Mouse (Mus musculus): ENCODE data around the gene Prmt8.

The Prmt8 gene

GRCm38 (mm10) chr6:127769275-127770156 is at the start of gene Prmt8:
Prmt8 (minus strand) TSS chr6:127769472.
- DNase-seq (ENCODE audit: low spot score in 2 of 2) = peak in 1 of 2 experiments; percentile 75

DNA sequence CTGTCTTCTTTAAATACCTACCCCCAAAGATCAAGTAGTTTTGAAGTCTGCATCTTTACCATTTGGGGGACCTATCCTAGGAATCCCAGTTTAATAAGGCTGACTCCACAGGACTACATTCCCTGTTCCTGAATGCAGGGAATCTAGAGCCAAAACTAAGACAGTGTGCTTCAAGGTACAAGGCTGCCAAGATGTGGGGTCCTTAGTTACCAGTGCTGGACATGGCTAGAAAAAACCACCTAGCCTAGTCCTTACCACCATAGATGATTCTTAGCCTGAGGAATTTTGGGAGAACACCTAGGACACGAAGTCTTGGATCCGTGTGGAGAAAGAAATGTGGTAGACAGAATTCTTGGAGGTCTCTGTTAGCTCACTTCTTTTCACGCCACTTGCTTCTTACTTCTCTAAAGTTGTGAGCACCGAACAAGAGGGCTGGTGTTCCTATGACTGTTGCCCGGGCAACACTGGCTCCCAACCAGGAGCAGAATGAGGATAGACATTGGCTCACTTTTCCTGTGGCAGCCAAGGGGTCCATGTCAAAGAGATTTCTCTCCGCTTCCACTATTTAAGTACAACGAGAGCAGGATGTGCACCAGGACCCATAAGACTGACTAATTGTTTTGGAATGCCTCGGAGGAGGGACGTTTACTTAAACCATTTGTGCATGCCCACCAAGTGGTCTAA is 33.9 kb upstream of the Prmt8 start:
- peak in 1 of 2 experiments; percentile 9 for DNase-seq (ENCODE audit: low spot score in 2 of 2)

DNA sequence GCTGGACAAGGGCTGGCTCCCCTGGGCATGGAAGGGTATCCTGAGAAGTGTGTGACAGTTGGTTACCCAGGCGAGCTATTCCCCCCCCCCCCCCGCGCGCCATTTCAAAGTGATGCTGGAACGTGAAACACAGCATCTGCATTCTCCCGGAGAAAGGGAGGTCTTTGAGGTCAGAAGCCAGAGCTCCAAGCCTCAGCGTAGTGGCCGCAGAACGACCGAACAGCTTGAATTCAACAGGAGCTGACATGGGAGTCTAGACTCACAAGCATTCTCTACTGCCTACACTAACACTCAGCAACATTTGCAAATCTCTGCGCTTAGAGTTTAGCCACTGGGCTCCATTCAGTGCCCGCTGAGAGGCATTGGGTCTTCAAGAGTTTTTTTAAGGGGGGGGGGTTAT is 32.9 kb upstream of the Prmt8 start:
- no peak for DNase-seq (ENCODE audit: low spot score in 2 of 2)

DNA sequence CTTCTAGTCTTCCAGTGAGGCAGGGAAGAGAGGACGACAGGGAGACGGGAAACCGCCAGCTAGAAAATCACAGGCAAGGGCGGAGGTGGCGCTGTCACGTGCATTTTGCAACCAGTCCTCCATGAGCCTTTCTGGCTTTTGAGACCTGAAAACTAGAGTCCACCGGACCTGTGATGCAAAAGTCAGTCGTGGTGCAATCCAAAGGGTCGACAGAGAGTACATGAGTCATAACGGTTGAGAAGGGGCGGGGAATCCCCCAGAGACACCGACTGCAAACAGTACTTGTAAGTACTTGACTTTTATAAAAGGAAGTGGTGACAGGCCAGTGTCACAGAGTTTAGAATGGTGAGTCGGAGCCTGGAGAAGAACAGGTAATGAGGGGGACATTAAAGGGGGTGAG is 20.8 kb upstream of the Prmt8 start:
- DNase-seq (ENCODE audit: low spot score in 2 of 2) = no peak

DNA sequence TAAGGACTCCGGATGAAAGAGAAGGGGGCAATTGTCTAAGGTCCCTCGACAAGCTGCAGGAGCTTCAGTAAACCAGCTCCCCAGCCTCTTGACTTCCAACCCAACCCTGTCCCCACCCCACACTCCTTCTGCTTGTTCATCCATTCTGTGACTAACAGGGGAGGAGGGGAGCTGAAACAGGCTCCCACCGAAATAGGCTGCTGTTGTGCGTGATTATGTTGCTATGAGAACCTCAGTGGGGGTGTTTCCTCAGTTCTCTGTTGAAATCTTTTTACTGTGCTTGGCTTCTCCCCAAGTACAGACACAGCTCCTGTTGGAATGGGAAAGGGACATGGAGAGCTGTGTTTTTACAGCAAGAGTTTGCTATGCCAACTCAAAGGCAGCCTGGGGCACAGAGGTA is 1.5 kb upstream of the Prmt8 start:
- DNase-seq (ENCODE audit: low spot score in 2 of 2) = peak; percentile 71 to 74

DNA sequence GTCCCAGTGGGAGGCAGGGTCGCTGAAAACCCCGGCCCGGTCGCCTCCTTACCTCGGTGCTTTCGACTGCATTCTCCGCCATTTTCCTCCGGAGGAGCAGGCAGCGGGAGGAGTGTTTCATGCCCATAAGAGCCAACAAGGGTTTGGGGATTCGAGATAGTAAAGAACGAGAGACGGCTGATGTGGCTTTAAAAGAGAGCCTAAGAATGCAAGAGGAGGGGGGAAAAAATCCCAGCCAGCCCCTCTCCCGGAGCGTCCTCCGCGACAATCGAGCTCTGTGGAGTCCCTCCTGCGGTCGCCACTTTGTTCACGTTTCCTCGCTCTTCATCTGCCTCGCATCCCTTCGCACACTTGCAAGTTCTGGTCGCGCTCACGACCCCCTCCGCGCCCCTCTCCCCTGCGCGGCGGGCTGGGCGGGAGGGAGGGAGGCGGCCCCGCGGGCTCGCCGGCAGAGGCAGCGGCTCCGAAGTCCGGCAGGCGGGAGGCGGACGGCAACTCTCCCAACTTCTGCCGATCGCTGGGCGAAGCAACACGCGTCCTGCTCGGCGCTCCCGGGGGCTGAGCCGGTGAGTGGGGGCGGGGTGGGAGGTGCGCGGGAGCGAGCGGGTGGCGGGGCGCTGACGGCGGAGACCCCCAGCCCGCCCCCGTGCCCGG is 524 bp downstream of the Prmt8 start:
- peak in 1 of 2 experiments; percentile 12 for DNase-seq (ENCODE audit: low spot score in 2 of 2)

DNA sequence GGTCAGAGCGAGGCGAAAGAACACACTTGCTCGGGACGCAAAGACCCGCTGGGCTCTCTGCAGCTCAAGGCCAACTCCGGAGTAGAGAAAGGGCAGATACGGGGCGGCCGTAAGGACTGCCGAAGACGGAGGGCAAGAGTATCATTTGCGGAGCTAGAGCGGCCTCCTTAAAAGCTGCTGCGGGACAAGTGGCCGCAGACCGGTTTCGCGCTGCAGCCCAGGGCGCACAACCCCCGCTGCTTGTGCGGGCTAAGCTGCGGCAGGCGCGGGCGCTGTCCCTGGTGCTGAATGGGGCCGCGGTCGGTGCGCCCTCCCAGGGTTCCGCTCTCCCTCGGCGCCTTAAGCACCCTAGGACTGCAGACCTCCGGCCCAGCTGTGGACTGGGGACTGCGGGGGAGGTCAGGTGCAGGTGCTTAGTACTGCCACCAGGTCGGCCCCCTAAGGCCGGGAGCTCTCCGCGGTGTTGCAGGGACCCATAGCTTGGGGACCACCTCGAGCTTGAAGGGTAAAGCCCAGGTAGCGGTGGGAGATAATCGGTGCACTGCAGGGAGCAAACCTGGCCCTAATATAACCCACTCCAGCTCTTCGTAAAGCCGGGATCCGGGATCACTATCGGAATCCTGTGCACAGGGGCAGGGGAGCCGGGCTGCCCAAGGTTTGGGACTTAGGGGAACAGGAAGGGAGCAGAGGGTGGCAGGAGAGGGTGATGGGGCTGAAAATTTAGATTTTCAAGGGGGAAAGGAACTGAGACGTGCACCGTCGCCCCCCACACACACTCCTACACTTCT is 1.4 kb downstream of the Prmt8 start:
- DNase-seq (ENCODE audit: low spot score in 2 of 2) = peak in 1 of 2 experiments; percentile 20

DNA sequence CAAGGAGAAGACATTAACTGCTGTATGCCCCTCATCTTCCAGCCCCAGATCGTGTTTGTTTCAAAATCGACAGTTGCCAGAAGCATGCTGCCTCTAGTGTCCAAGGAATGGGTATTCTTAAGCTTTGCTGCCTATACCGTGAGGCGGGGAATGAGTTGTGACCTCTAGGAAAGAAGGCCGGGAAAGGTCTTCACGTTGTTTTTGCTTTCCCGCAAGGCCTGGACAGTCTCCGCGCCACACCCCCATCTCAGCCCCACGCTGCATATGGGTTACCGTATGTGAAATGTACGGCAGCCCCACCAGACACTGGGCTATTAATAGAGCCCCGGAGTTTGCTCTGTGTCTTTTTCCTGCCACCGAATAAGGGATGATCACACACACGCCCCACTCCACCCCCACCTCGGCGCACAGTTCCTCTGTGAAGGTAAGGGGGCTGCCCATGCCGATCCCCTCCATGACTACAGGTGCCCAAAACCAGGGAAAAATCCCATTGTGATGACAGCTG is 2.0 kb downstream of the Prmt8 start:
- peak in 1 of 2 experiments; percentile 78 for DNase-seq (ENCODE audit: low spot score in 2 of 2)

- DNase-seq (ENCODE audit: low spot score in 2 of 2) = peak in 1 of 2 experiments; percentile 41
Measured at GRCm38 (mm10) chr6:127766641-127767200, 2.6 kb downstream of the Prmt8 start.

DNA sequence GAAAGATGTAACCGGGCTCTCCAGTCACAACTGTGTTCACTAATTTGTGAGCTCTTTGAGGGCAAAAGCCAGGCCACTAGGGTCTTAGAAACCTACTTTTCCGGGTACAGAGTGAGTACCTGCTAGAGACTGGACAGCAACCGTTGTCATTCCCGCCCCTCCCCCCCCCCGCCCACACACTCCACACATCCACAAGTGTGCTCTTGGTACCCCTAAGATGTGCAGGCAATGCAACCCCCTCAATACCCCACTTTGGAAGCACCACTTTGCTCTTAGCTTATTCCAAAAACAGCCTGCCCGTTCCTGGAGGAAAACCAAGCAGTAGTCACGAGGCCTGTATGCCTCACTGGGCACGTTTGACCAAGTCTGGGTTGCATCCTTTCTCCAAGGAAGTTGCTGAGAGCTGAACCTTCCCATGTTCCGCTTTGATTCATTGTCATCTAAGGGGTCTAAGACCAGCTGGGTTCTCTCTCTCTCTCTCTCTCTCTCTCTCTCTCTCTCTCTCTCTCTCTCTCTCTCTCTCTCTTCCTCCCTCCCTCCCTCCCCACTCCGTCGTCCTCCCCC is 3.1 kb downstream of the Prmt8 start:
- DNase-seq (ENCODE audit: low spot score in 2 of 2) = peak in 1 of 2 experiments; percentile 64

DNA sequence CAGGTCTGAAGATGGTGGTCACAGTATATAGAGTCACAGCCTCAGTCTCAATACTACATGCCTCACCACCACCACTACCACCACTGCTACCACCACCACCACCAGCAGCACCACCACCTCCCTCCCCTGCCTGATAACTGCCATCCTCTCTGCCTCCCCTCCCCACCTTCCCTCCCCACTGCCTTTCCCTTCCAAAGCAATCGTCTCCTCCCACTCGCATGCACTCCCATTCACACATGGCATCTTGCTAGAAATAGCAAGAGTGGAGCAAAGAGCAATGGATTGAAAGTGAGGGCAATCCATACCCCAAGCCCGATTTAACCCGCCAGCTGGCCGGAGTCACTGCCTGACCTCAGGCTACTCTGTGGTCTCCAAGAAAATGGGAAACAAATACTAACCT is 3.7 kb downstream of the Prmt8 start:
- peak in 1 of 2 experiments; percentile 24 for DNase-seq (ENCODE audit: low spot score in 2 of 2)

DNA sequence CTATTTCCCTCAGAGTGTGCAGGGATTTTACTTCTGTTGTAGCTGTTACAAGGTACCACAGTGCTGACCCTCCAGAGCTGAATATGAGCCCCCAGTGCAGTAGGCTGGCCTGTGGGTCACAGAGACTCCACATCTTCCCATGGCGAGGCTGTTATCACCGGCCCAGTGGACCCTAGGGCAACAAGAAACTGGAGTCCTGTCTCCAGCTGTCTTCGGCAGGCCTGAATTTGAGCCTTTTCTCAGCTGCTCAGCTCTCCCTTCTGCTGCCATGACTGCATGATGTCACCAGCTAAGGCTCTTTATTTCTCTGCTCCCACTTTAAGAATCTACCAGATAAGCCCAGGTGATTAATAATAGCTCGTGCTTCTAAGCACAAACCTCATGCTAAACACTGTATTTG is 11.0 kb downstream of the Prmt8 start:
- no peak for DNase-seq (ENCODE audit: low spot score in 2 of 2)

DNA sequence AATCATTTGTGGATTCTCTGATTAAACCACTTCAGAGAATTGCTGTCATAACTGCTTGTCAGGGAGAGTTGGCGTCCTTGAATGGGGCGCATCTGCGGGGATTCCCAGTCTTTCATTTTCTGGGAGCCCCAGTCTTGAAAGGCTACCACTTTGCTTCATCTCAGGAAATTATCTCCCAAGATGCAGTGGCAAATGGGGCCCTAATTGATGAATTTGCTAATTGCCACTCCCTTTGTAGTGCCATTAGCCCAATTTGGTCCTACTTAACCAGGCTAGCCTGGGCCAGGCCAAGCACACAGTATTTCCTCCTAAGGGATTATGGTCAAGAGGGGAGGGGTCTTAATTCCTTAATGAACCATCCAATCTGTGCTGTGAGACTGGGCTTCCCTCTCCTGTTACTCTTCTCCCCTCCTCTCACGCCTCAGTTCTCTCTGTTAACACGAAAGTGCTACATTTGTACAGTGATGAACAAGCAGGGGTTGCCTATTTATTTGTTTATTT is 11.6 kb downstream of the Prmt8 start:
- DNase-seq (ENCODE audit: low spot score in 2 of 2) = no peak

DNA sequence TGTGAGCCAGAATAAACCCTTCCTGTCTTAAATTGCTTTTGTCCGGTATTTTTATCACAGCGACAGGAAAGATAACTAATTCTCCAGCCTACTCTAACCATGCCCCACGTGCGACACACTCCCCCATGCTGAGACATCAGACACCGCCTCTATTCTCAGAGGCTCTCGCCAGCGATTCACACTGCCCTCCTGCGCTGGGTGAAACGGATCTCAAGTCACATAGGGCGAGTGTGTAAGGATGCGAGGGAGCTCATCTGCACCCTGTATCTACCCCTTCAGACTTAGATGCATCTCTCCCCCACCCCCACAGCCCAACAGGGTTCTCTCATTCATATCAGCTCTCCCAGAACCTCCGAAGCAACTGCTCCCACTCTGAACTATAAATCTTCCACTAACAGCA is 12.4 kb downstream of the Prmt8 start:
- no peak for DNase-seq (ENCODE audit: low spot score in 2 of 2)

- DNase-seq (ENCODE audit: low spot score in 2 of 2) = no peak
Measured at GRCm38 (mm10) chr6:127753228-127753627, 16.0 kb downstream of the Prmt8 start.

DNA sequence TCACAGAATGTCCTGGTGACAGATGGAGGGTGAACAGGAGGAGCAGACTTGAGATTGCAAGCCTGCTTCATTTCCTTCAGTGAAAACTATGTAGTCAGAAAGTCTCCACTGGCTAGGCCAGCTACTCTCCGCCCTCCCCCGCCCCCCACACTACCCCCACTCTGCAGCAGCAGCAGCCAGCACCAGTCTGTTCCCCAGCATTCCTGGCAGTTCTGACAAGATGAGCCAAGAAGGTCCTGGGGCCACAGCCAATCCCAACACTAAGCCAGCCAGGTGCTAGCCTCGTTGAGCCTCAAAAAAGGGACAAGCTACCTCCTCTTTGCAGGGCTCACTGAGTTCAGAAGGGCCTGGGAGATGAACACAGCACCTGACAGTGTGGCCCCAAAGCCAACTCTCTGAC is 16.6 kb downstream of the Prmt8 start:
- no peak for DNase-seq (ENCODE audit: low spot score in 2 of 2)

DNA sequence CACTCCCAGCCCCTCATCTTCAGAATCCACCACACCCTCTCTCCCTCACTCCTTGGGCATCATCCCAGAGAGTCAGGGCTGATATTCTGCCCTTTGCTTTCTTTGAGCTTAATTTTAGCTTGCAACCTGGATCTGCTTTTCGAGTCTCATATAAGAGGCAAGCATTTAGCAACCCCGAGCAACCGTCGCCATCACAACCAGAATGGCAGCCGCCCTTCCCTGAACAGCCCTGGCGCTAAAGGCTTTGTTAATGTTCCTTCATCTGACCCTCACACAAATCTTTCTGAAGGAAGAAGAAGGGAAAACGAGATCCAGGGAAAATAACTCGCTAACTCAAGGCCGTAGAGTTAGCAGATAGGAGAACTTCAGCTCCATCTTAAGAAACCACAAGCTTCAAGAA is 17.8 kb downstream of the Prmt8 start:
- no peak for DNase-seq (ENCODE audit: low spot score in 2 of 2)

- DNase-seq (ENCODE audit: low spot score in 2 of 2) = no peak
Measured at GRCm38 (mm10) chr6:127748793-127749192, 20.5 kb downstream of the Prmt8 start.

GRCm38 (mm10) chr6:127742290-127742689 is 27.0 kb downstream of the Prmt8 start:
- DNase-seq (ENCODE audit: low spot score in 2 of 2) = no peak

GRCm38 (mm10) chr6:127741162-127741561 is 28.1 kb downstream of the Prmt8 start:
- no peak for DNase-seq (ENCODE audit: low spot score in 2 of 2)

- DNase-seq (ENCODE audit: low spot score in 2 of 2) = no peak
Measured at GRCm38 (mm10) chr6:127740711-127741110, 28.6 kb downstream of the Prmt8 start.
